Mouse (Mus musculus) CH12F3 (cell line): ENCODE data around the gene Ssbp4.
"Not testable (repeated sequence)": the region's sequence is repeated elsewhere in the genome, so short reads cannot be mapped to it uniquely, and the experiment has no call there.

ENCODE experiments used
- in situ Hi-C: fragments of 300-500 bp; cut with MboI; formaldehyde crosslinking; loops from 2 replicates; pipeline ENCODE4 v1.14.3; 2020; ENCODE audit warnings: low sequenced_read_pairs

The Ssbp4 gene

GRCm38 (mm10) chr8:70593961-70594609 is 14.6 kb downstream of the Ssbp4 start, which contains the start of gene Isyna1:
Gene Isyna1, plus strand, starts transcription at chr8:70594373.
- in situ Hi-C loops, result no loop called here

GRCm38 (mm10) chr8:70593173-70593572 is 15.5 kb downstream of the Ssbp4 start:
- in situ Hi-C loops, result no loop called here

GRCm38 (mm10) chr8:70591569-70591968 is 17.1 kb downstream of the Ssbp4 start:
- in situ Hi-C loops, result no loop called here

GRCm38 (mm10) chr8:70587955-70588354 is 20.7 kb downstream of the Ssbp4 start:
- in situ Hi-C loops, result not testable (repeated sequence)

- in situ Hi-C loops, result no loop called here
Observed at GRCm38 (mm10) chr8:70585258-70585652, 23.4 kb downstream of the Ssbp4 start.

GRCm38 (mm10) chr8:70584606-70585257 is 23.9 kb downstream of the Ssbp4 start:
- in situ Hi-C loops, result no loop called here

- in situ Hi-C loops, result no loop called here
Observed at GRCm38 (mm10) chr8:70583476-70584387, 24.9 kb downstream of the Ssbp4 start.

GRCm38 (mm10) chr8:70577207-70577606 is 31.5 kb downstream of the Ssbp4 start:
- in situ Hi-C loops, result no loop called here

GRCm38 (mm10) chr8:70574915-70575314 is 33.8 kb downstream of the Ssbp4 start:
- in situ Hi-C loops, result no loop called here

GRCm38 (mm10) chr8:70574302-70574701 is 34.4 kb downstream of the Ssbp4 start:
- in situ Hi-C loops, result no loop called here

GRCm38 (mm10) chr8:70570990-70571389 is 37.7 kb downstream of the Ssbp4 start:
- in situ Hi-C loops, result no loop called here

- in situ Hi-C loops, result no loop called here
Observed at GRCm38 (mm10) chr8:70570360-70570759, 38.3 kb downstream of the Ssbp4 start.

- in situ Hi-C loops, result no loop called here
Observed at GRCm38 (mm10) chr8:70565561-70565960, 43.1 kb downstream of the Ssbp4 start.

- in situ Hi-C loops, result no loop called here
Observed at GRCm38 (mm10) chr8:70564696-70565235, 43.9 kb downstream of the Ssbp4 start.

- in situ Hi-C loops, result no loop called here
Observed at GRCm38 (mm10) chr8:70563763-70564387, 44.8 kb downstream of the Ssbp4 start.

- in situ Hi-C loops, result no loop called here
Observed at GRCm38 (mm10) chr8:70562802-70563201, 45.9 kb downstream of the Ssbp4 start.

GRCm38 (mm10) chr8:70561809-70562535 is 46.7 kb downstream of the Ssbp4 start:
- in situ Hi-C loops, result no loop called here

- in situ Hi-C loops, result no loop called here
Observed at GRCm38 (mm10) chr8:70561357-70561756, 47.3 kb downstream of the Ssbp4 start.

- in situ Hi-C loops, result no loop called here
Observed at GRCm38 (mm10) chr8:70560564-70560963, 48.1 kb downstream of the Ssbp4 start.

GRCm38 (mm10) chr8:70560096-70560495 is 48.6 kb downstream of the Ssbp4 start:
- in situ Hi-C loops, result no loop called here
